Mouse (Mus musculus) MEL (cell line): ENCODE data around the gene Pdzd2. TPM values are rescaled to one million over a fixed set of nuclear protein-coding genes. Genes with fewer than 3 reads are reported as not detected.

Experiments
- DNase-seq: peaks from one replicate; pipeline ENCODE4 v3.0.0; 2011; ENCODE audit warnings: low read depth, low spot score
- H3K27ac ChIP-seq: 2 replicates; pipeline ENCODE4 v1.5.1; 2012; ENCODE audit warnings: low read depth, mild to moderate bottlenecking, control low read depth, low read length, moderate library complexity; ENCODE audit not compliant: control insufficient read depth
- H3K27me3 ChIP-seq, 2 experiments: fragments of 150-350 bp in 1 of 2; sonication (generic) in 1 of 2; 2 replicates each; pipeline ENCODE4 v1.6.1; 2012; ENCODE audit warnings: low read length in 2 of 2, mild to moderate bottlenecking in 2 of 2, improper control_type of control experiment in 1 of 2, moderate library complexity in 1 of 2; ENCODE audit not compliant: insufficient read depth in 2 of 2, control insufficient read depth in 1 of 2
- H3K36me3 ChIP-seq, 2 experiments: 2 replicates each; pipeline ENCODE4 v1.6.1; 2012 to 2014; ENCODE audit warnings: low read length in 2 of 2, improper control_type of control experiment in 1 of 2, inconsistent platforms in 1 of 2, mild to moderate bottlenecking in 1 of 2; ENCODE audit not compliant: insufficient read depth in 2 of 2, control insufficient read depth in 1 of 2
- H3K4me1 ChIP-seq, 2 experiments: fragments of 150-350 bp in 1 of 2; sonication (generic) in 1 of 2; 2 replicates each; pipeline ENCODE4 v1.6.1; 2012; ENCODE audit warnings: low read length in 2 of 2, improper control_type of control experiment in 1 of 2, mild to moderate bottlenecking in 1 of 2; ENCODE audit not compliant: insufficient read depth in 2 of 2, control insufficient read depth in 1 of 2
- H3K4me3 ChIP-seq, 2 experiments: fragments of 150-350 bp in 1 of 2; sonication (generic) in 1 of 2; 2 replicates each; pipeline ENCODE4 v1.5.1; 2012; ENCODE audit warnings: low read depth in 2 of 2, low read length in 2 of 2, mild to moderate bottlenecking in 2 of 2, moderate library complexity in 2 of 2, control low read depth in 1 of 2, improper control_type of control experiment in 1 of 2; ENCODE audit not compliant: control insufficient read depth in 1 of 2, insufficient read depth in 1 of 2
- H3K79me2 ChIP-seq: 2 replicates; pipeline ENCODE4 v1.6.1; 2012; ENCODE audit warnings: mild to moderate bottlenecking, low read length, moderate library complexity; ENCODE audit not compliant: control insufficient read depth, poor library complexity, insufficient read depth
- H3K9ac ChIP-seq: 2 replicates; pipeline ENCODE4 v1.6.1; 2012; ENCODE audit warnings: low read depth, mild to moderate bottlenecking, control low read depth, low read length, moderate library complexity; ENCODE audit not compliant: control insufficient read depth, poor library complexity, severe bottlenecking
- H3K9me3 ChIP-seq: fragments of 150-350 bp; sonication (generic); replicated peaks from 2 replicates; pipeline ENCODE4 v1.6.1; 2012; ENCODE audit warnings: mild to moderate bottlenecking, low read length, improper control_type of control experiment, moderate library complexity; ENCODE audit not compliant: insufficient read depth
- CHD1 ChIP-seq: IDR thresholded peaks from 2 replicates; pipeline ENCODE4 v1.6.1; 2012; ENCODE audit warnings: low read depth, mild to moderate bottlenecking, inconsistent platforms, low read length, improper control_type of control experiment
- ELF1 ChIP-seq: IDR thresholded peaks from 2 replicates; pipeline ENCODE4 v1.6.1; 2014; ENCODE audit warnings: low read depth, mild to moderate bottlenecking, inconsistent platforms, low read length, improper control_type of control experiment, moderate library complexity
- ETS1 ChIP-seq: IDR thresholded peaks from 2 replicates; pipeline ENCODE4 v1.6.1; 2012; ENCODE audit warnings: low read depth, mild to moderate bottlenecking, inconsistent platforms, low read length, improper control_type of control experiment, moderate library complexity
- HCFC1 ChIP-seq: IDR thresholded peaks from 2 replicates; pipeline ENCODE4 v1.6.1; 2012; ENCODE audit warnings: low read depth, mild to moderate bottlenecking, inconsistent platforms, low read length, improper control_type of control experiment, moderate library complexity
- JUND ChIP-seq: IDR thresholded peaks from 2 replicates; pipeline ENCODE4 v1.6.1; 2011; ENCODE audit warnings: low read depth, mild to moderate bottlenecking, improper control_type of control experiment, low read length
- MAFK ChIP-seq: IDR thresholded peaks from 2 replicates; pipeline ENCODE4 v1.6.1; 2011; ENCODE audit warnings: low read depth, mild to moderate bottlenecking, low read length, improper control_type of control experiment, borderline replicate concordance
- MAX ChIP-seq: IDR thresholded peaks from 2 replicates; pipeline ENCODE4 v1.6.1; 2011; ENCODE audit warnings: low read length, improper control_type of control experiment
- MEF2A ChIP-seq: IDR thresholded peaks from 2 replicates; pipeline ENCODE4 v1.6.1; 2014; ENCODE audit warnings: low read depth, mild to moderate bottlenecking, inconsistent platforms, low read length, improper control_type of control experiment; ENCODE audit not compliant: poor library complexity, insufficient replicate concordance, severe bottlenecking; ENCODE audit errors: extremely low read depth
- MXI1 ChIP-seq: IDR thresholded peaks from 2 replicates; pipeline ENCODE4 v1.6.1; 2011; ENCODE audit warnings: mild to moderate bottlenecking, low read depth, low read length, improper control_type of control experiment
- MYB ChIP-seq: IDR thresholded peaks from 2 replicates; pipeline ENCODE4 v1.6.1; 2011; ENCODE audit warnings: mild to moderate bottlenecking, low read depth, low read length, improper control_type of control experiment
- MYC ChIP-seq: IDR thresholded peaks from 2 replicates; pipeline ENCODE4 v1.6.1; 2011; ENCODE audit warnings: low read depth, mild to moderate bottlenecking, low read length, improper control_type of control experiment, moderate library complexity
- NELFE ChIP-seq: IDR thresholded peaks from 2 replicates; pipeline ENCODE4 v1.6.1; 2011; ENCODE audit warnings: low read depth, low read length, improper control_type of control experiment
- NRF1 ChIP-seq: IDR thresholded peaks from 2 replicates; pipeline ENCODE4 v1.6.1; 2014; ENCODE audit warnings: low read depth, mild to moderate bottlenecking, inconsistent platforms, low read length, improper control_type of control experiment, moderate library complexity; ENCODE audit not compliant: poor library complexity, insufficient read depth, severe bottlenecking
- POLR2AphosphoS5 ChIP-seq: IDR thresholded peaks from 2 replicates; pipeline ENCODE4 v1.6.1; 2012; ENCODE audit warnings: low read depth, borderline replicate concordance, mild to moderate bottlenecking, inconsistent platforms, low read length, moderate library complexity, mixed read lengths
- RAD21 ChIP-seq: IDR thresholded peaks from 2 replicates; pipeline ENCODE4 v1.6.1; 2011; ENCODE audit warnings: mild to moderate bottlenecking, low read depth, low read length, improper control_type of control experiment
- SIN3A ChIP-seq: IDR thresholded peaks from 2 replicates; pipeline ENCODE4 v1.6.1; 2012; ENCODE audit warnings: low read length, improper control_type of control experiment, inconsistent platforms
- SMC3 ChIP-seq: IDR thresholded peaks from 2 replicates; pipeline ENCODE4 v1.6.1; 2011; ENCODE audit warnings: low read depth, low read length, improper control_type of control experiment
- TBP ChIP-seq: IDR thresholded peaks from 2 replicates; pipeline ENCODE4 v1.8.0; 2011; ENCODE audit warnings: low read depth, low read length, improper control_type of control experiment
- USF2 ChIP-seq, 2 experiments: IDR thresholded peaks; 2 replicates each; pipeline ENCODE4 v1.6.1; 2011 to 2012; ENCODE audit warnings: improper control_type of control experiment in 2 of 2, low read length in 2 of 2, borderline replicate concordance in 1 of 2, inconsistent platforms in 1 of 2, low read depth in 1 of 2, mild to moderate bottlenecking in 1 of 2; ENCODE audit not compliant: insufficient read depth in 1 of 2
- ZC3H11A ChIP-seq: IDR thresholded peaks from 2 replicates; pipeline ENCODE4 v1.6.1; 2012; ENCODE audit warnings: low read depth, mild to moderate bottlenecking, inconsistent platforms, low read length, improper control_type of control experiment
- ZMIZ1 ChIP-seq: IDR thresholded peaks from 2 replicates; pipeline ENCODE4 v1.6.1; 2012; ENCODE audit warnings: low read depth, mild to moderate bottlenecking, inconsistent platforms, low read length, improper control_type of control experiment, moderate library complexity
- polyA plus RNA-seq, 2 experiments: library from polyadenylated mRNA; stranded (reverse) in 1 of 2; unstranded in 1 of 2; fragments of >175 nt in 1 of 2; fragments of >200 nt in 1 of 2; gene quantifications; 2 replicates each; pipeline versions ENCODE4 v1.2.1 to v1.2.4; 2012; ENCODE audit warnings: low replicate concordance in 2 of 2, low read depth in 1 of 2; ENCODE audit not compliant: insufficient read length in 2 of 2, insufficient read depth in 1 of 2, missing spikeins in 1 of 2
- total RNA-seq: library from RNA; depleted of rRNA; stranded (reverse); fragments of 300-350 nt; gene quantifications from 2 replicates; pipeline ENCODE4 v1.2.3, GENCODE M21; 2012

The Pdzd2 gene
- total and polyA plus RNA-seq, 3 experiments: 0.15 to 0.33 TPM; not detected in 1

- H3K9me3 ChIP-seq: no peaks in the 10 kb centered on the region
- no peaks in the 10 kb centered on the region for H3K36me3 ChIP-seq
- no peaks in the 10 kb centered on the region for H3K4me1 ChIP-seq
- H3K4me3 ChIP-seq: no peak overlapping the region
- DNase-seq: no peak
- H3K9ac ChIP-seq: no peak overlapping the region
- TF ChIP-seq NRF1 (no peak), TBP (no peak), SIN3A (no peak), MYB (no peak), SMC3 (no peak), MAX (no peak), JUND (no peak), USF2 (IDR thresholded peaks at IDR 0.05; ENCODE audit: borderline replicate concordance in 1 of 2, insufficient read depth in 1 of 2, low read depth in 1 of 2, low read length in 2 of 2) (no peak), ETS1 (no peak), ZC3H11A (no peak), RAD21 (no peak), POLR2AphosphoS5 (no peak), ZMIZ1 (no peak), CHD1 (no peak), MAFK (no peak), MEF2A (no peak), ELF1 (no peak), HCFC1 (no peak), MYC (no peak), NELFE (no peak)
- H3K79me2 ChIP-seq: no peaks in the 10 kb centered on the region
- H3K27me3 ChIP-seq: peaks cover 6 to 16% of the 10 kb centered on the region in 2 experiments; a peak in 3 of 4 replicates
- H3K27ac ChIP-seq: no peak overlapping the region
These were observed 39.4 kb downstream of the Pdzd2 start for GRCm38 (mm10) chr15:12700367-12700766.

GRCm38 (mm10) chr15:12697741-12698140 is 42.0 kb downstream of the Pdzd2 start:
- peaks cover 6 to 18% of the 10 kb centered on the region in 2 experiments; a peak in 3 of 4 replicates for H3K27me3 ChIP-seq
- no peaks in the 10 kb centered on the region for H3K4me1 ChIP-seq
- no peak overlapping the region for H3K27ac ChIP-seq
- H3K9ac ChIP-seq: no peak overlapping the region
- no peak overlapping the region for H3K4me3 ChIP-seq
- no peaks in the 10 kb centered on the region for H3K36me3 ChIP-seq
- DNase-seq: no peak
- no peaks in the 10 kb centered on the region for H3K9me3 ChIP-seq
- H3K79me2 ChIP-seq: no peaks in the 10 kb centered on the region
- TF ChIP-seq ZC3H11A: no peak
- TF ChIP-seq MXI1: no peak
- no peak for TF ChIP-seq JUND
